Mouse (Mus musculus) spleen, embryonic (tissue): ENCODE measurements at regions not wholly inside any gene's neighbourhood (a gene's known extent, or its start where the extent isn't known, plus 50 kb on each side); places are given as distances from the start of the nearest gene placed in this dataset.

ENCODE experiments used
- CTCF ChIA-PET: fragments of 350-600 bp; sonication (Branson Sonifier 250); formaldehyde crosslinking; loops from one replicate; lab custom pipeline; 2022; lab: Charles Lee

- CTCF ChIA-PET = no interaction called here
Measured at GRCm38 (mm10) chr10:46321040-46321439, 743.4 kb downstream of the Hace1 start.

DNA sequence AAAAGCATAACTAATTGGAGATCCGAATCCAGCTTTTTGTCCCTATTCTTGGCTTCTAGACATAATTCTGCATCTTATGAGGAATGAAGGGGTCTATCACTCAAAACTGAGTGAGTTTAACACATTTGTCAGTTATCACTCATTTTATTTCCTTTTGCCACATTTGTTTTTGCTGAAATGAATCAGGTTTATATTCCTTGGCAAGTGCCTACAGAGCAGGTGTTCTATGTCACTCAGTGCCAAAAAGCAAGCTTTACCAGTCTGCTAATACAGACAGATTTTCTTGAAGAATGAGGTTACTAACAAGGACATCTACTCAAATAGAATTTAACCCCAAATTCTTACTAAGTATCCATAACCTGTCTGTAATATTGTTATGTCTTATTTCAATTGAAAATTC, 751.4 kb downstream of the Hace1 start:
- CTCF ChIA-PET = no interaction called here

- CTCF ChIA-PET = no interaction called here
Measured at GRCm38 (mm10) chr10:46331599-46332283, 754.1 kb downstream of the Hace1 start.

- CTCF ChIA-PET = no interaction called here
Measured at GRCm38 (mm10) chr10:46333231-46333630, 755.6 kb downstream of the Hace1 start.

DNA sequence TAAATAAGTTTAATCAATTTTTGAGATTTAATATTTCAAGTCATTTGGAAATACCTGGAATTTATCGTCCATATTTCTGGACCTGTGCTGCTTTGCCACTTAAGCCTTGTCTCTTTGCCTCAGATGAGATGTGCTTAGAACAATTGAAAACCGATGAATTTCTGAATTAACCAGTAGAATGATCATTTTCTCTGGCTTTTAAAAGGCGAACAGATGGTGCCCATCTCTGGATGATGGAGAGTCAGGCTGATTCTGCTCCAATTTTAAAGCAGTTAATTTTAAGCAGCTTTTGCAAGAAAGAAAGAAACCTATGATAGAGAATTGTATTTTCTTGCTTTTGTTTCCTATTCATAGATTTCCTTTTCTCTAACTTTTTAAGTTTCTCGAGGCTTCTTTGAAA, 767.7 kb downstream of the Hace1 start:
- CTCF ChIA-PET = no interaction called here

DNA sequence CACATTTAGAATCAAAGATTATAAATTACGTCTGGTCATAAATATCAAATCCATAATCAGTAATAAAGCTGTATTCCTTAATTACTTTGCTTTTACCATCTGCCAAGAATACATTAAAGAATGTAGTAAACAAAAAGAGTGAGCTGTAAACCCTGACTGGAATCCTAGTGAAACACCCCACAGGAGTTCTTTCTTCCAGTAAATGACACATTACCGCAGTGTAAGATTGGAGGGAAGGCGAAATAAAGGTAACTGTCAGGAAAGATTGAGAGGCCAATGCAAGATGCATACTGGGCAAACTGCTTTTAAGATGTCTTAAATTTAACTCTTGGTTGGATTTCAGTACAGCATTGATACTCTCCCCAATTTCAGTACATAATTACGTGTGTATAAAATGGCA, 772.0 kb downstream of the Hace1 start:
- CTCF ChIA-PET = no interaction called here

GRCm38 (mm10) chr10:46350196-46350595, 772.6 kb downstream of the Hace1 start:
- CTCF ChIA-PET = no interaction called here

GRCm38 (mm10) chr10:46356775-46357174, 779.1 kb downstream of the Hace1 start:
- CTCF ChIA-PET = no interaction called here

DNA sequence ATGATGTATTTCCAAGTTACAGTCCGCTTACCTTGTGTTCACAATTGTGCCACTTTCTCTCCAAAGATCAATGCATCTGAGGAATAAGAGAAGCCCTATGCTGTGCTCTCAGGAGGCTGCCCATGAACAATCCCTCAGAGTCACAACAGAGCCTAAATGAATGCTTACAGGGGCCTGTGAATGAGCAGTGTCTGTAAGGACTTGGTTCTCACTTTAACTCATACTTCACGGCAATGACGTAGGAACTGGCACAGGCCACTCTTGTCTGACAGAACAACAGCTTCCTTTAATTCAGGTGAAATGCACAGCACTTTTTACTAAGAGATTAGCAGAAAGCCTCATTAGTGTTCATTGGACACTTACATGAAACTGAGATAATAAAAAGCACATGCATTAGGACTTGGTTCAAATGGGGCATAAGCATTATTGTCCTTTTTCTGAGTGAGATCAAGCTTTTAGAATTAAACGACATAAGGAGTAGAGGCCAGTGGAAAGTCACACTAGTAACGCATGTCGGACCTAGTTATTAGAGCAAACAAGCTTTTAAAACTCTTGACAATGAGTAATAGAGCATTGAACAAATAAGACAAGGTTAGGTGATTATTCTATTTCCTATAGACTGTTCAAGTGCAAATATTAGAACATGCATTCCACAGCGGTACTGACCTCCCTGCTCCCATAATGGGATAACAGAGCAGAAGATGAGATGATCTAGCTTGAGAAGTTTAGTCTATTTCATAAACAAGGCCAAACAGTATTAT, 796.3 kb downstream of the Hace1 start:
- CTCF ChIA-PET = no interaction called here

- CTCF ChIA-PET = no interaction called here
Measured at GRCm38 (mm10) chr10:46374646-46375045, 797.0 kb downstream of the Hace1 start.

- CTCF ChIA-PET = no interaction called here
Measured at GRCm38 (mm10) chr10:46397089-46397488, 819.5 kb downstream of the Hace1 start.

- CTCF ChIA-PET = no interaction called here
Measured at GRCm38 (mm10) chr10:46403883-46404282, 826.3 kb downstream of the Hace1 start.
